Mouse (Mus musculus): Measurements from ENCODE around the gene 0610030E20Rik.

DNA sequence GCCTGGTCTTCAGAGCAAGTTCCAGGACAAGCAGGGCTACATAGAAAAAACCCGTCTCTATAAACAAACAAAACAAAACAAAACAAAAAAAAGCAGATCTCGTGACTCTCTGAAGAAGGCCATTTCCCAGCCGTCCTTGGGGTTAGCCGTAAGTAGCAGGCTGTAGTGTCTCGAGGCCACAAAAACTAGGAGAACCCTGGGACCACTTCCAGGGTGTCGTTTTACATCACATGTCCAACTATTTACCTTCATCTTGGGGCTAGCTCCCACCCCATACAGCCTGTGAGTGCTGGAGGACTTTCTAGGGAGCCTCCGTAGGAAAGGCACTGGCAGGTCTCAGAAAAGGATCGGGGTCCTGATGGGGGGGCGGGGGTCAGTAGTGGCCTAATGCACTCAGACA, 43.6 kb upstream of the 0610030E20Rik start:
- TF ChIP-seq CTCF (IDR thresholded peaks at IDR 0.05; ENCODE audit: borderline replicate concordance, control insufficient read depth, extremely low read depth, insufficient read depth, low read length, poor library complexity) (no peak), POLR2A (IDR thresholded peaks at IDR 0.05; ENCODE audit: control insufficient read depth, extremely low read depth, insufficient read depth, low read length, poor library complexity) (no peak)
